Mouse (Mus musculus) myocyte (in vitro differentiated cells): ENCODE measurements around the gene Tes.

ENCODE experiments used
- MYOD1 ChIP-seq, 3 experiments: IDR thresholded peaks; one replicate each; pipeline ENCODE4 v1.6.1; 2011; ENCODE audit warnings: control low read depth in 2 of 3, low read depth in 2 of 3, mild to moderate bottlenecking in 2 of 3, moderate library complexity in 1 of 3; ENCODE audit not compliant: insufficient read length in 2 of 3, control insufficient read depth in 1 of 3
- POLR2A ChIP-seq: IDR thresholded peaks from one replicate; pipeline ENCODE4 v1.6.1; 2011; ENCODE audit warnings: low read depth, mild to moderate bottlenecking, control low read depth, moderate library complexity; ENCODE audit not compliant: insufficient read length

- no peak for TF ChIP-seq POLR2A
- TF ChIP-seq MYOD1 (IDR thresholded peaks at IDR 0.05; ENCODE audit: control insufficient read depth in 1 of 3, insufficient read length in 2 of 3, low read depth in 2 of 3) = no peak
These were observed 13.4 kb upstream of the Tes start for GRCm38 (mm10) chr6:17051432-17052025.
